Mouse (Mus musculus): ENCODE results near the gene Olfr750. TPM values are rescaled to one million over a fixed set of nuclear protein-coding genes. Genes with fewer than 3 reads are reported as not detected.

Olfr750 gene
- polyA plus RNA-seq (2012; rRNA removed) (not detected in 2 replicates), polyA plus RNA-seq (2014; fragmentation: Nextera tagmentation; extraction: Ambion mirVana) (not detected in 2 replicates)

DNA sequence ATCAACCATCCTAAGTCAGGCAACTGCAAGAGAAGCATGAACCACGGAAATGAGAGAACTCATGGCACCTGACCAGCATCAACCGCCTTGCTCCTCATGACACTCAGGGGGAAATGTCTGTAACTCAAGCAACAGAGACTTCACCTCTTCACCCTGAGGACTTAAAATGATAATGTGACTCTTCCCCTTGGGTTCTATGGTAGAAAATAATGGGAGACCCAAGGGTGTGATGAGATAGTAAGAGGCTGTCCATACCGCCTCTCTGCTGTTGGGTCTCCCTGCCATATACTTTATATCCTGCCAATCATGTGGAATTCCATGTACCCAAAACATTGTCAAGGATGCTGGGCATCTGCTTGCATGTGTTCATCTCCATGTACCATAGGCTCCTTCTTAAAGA is at the start of gene Olfr750:
Gene Olfr750, minus strand, starts transcription at position 101 of the 400 bp plus-strand sequence.
- Histone ChIP-seq H3K27ac (replicated peaks; ENCODE audit: low read depth, low read length) (no peak within 1 kb of the TSS), H3K4me1 (ENCODE audit: control insufficient read depth, insufficient read depth, low read length) (no peaks in the 10 kb centered on the region), H3K4me3 (replicated peaks; ENCODE audit: low read length) (no peak within 1 kb of the TSS), H3K36me3 (ENCODE audit: control insufficient read depth, insufficient read depth, low read length) (no peaks in the 10 kb centered on the region), H3K4me2 (replicated peaks; ENCODE audit: low read depth, low read length, severe bottlenecking) (no peak within 1 kb of the TSS), H3K9me3 (ENCODE audit: control insufficient read depth, low read length) (no peaks in the 10 kb centered on the region), H3K9ac (ENCODE audit: low read depth, low read length, severe bottlenecking) (no peak within 1 kb of the TSS), H3K27me3 (ENCODE audit: control insufficient read depth, insufficient read depth, low read length) (no peaks in the 10 kb centered on the region)
- DNase-seq (ENCODE audit: low spot score) (no peak), ATAC-seq (ENCODE audit: low FRiP score, low read depth) (no peak)
- no peak for TF ChIP-seq POLR2A (IDR thresholded peaks at IDR 0.05; ENCODE audit: borderline replicate concordance, extremely low read depth, insufficient read depth, insufficient read length)
- 84% methylated on average over 3 of the region's 3 CpGs for WGBS

DNA sequence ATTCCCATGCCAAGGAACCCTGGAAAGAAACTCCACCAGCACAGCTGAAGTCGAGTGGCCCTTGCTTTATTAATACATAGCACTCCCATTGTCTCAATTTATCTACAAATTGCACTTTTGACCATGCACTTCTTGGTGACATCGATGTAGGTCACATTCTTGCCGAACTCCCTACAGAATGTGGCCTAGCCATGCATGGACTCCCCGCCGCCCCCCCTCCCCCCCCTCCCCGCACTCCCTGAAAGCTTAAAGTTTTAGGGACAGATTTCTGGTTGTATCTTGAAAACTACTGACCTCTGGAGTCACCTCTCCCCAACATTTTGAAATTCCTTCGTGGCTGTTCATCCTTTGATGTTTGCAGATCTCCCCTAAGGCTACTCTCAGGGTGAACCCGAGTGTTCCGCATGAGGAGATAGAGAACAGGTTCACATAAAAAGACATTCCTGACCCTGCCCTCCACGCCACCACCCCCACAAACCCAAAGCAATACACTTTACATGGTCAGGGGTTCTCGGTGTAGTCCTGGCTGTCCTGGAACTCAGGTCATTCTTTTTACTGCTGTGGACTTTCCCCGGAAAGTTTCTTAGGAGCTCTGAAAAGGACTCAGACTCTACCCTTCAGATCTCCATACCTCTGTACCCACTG is 39.8 kb upstream of the Olfr750 start, which contains the start of gene Eddm3b:
Gene Eddm3b, plus strand, starts transcription at position 511 of the 645 bp plus-strand sequence.
- WGBS, result 51% methylated on average over 12 of the region's 12 CpGs
- no peak for ATAC-seq (ENCODE audit: low FRiP score, low read depth)
- no peak within 1 kb of the TSS for H3K4me2 ChIP-seq (replicated peaks; ENCODE audit: low read depth, low read length, severe bottlenecking)

DNA sequence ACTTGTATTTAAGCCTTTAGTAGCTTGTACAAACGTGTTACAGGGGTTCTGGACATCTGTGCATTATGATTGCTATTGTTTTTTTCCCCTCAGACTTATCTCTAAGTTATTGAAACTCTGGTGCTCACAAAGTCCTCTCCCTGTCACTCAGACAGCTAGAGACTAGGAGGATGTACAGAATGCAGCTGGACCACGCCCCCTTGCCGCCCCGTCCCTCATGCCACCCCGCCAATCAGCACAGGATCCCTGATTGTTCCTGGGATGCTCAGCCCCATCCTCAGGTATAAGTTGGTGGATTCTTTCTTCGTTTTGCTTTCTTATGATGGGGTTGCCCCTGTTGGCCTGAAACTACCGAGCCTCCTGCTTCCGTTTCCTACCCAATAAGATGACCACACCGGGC is 39.2 kb upstream of the Olfr750 start:
- 44% methylated on average over 9 of the region's 9 CpGs for WGBS
- H3K36me3 ChIP-seq (ENCODE audit: control insufficient read depth, insufficient read depth, low read length), result no peaks in the 10 kb centered on the region
- H3K4me3 ChIP-seq (replicated peaks; ENCODE audit: low read length), result no peak overlapping the region
- no peak for TF ChIP-seq POLR2A (IDR thresholded peaks at IDR 0.05; ENCODE audit: borderline replicate concordance, extremely low read depth, insufficient read depth, insufficient read length)
- ATAC-seq (ENCODE audit: low FRiP score, low read depth) (no peak), DNase-seq (ENCODE audit: low spot score) (no peak)
- H3K4me2 ChIP-seq (replicated peaks; ENCODE audit: low read depth, low read length, severe bottlenecking), result no peak overlapping the region
- H3K9me3 ChIP-seq (ENCODE audit: control insufficient read depth, low read length), result no peaks in the 10 kb centered on the region
- no peak overlapping the region for H3K27ac ChIP-seq (replicated peaks; ENCODE audit: low read depth, low read length)
- no peaks in the 10 kb centered on the region for H3K4me1 ChIP-seq (ENCODE audit: control insufficient read depth, insufficient read depth, low read length)
- H3K9ac ChIP-seq (ENCODE audit: low read depth, low read length, severe bottlenecking), result no peak overlapping the region
- no peaks in the 10 kb centered on the region for H3K27me3 ChIP-seq (ENCODE audit: control insufficient read depth, insufficient read depth, low read length)

More for the DNA sequence above, 39.8 kb upstream of the Olfr750 start, which contains the start of gene Eddm3b:
- H3K27me3 ChIP-seq (ENCODE audit: control insufficient read depth, insufficient read depth, low read length), result no peaks in the 10 kb centered on the region
- TF ChIP-seq POLR2A (IDR thresholded peaks at IDR 0.05; ENCODE audit: borderline replicate concordance, extremely low read depth, insufficient read depth, insufficient read length), result no peak
- no peak within 1 kb of the TSS for H3K9ac ChIP-seq (ENCODE audit: low read depth, low read length, severe bottlenecking)
- H3K9me3 ChIP-seq (ENCODE audit: control insufficient read depth, low read length), result no peaks in the 10 kb centered on the region
- H3K4me1 ChIP-seq (ENCODE audit: control insufficient read depth, insufficient read depth, low read length), result no peaks in the 10 kb centered on the region
- no peak within 1 kb of the TSS for H3K4me3 ChIP-seq (replicated peaks; ENCODE audit: low read length)
- no peak for DNase-seq (ENCODE audit: low spot score)
- H3K27ac ChIP-seq (replicated peaks; ENCODE audit: low read depth, low read length), result no peak within 1 kb of the TSS
- no peaks in the 10 kb centered on the region for H3K36me3 ChIP-seq (ENCODE audit: control insufficient read depth, insufficient read depth, low read length)

DNA sequence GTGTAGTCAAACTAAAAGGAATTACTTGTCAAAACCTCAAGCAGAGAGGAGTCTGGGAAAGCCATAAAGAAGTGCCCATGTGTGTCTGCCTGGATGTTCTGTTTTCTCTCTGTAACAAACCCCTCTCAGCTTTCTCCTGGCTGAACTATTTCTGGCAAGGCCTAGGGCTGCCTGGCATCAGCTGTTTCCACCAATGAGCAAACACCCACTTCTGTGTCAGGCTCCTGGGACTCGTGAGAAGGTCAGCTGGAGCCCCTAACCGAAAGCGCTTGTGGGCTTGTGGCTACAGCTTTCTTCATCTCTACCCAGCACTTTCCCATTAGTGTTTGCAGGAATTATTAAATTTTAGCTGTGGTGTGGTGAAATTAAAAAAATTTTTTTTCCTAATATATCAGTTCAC is 37.7 kb upstream of the Olfr750 start:
- 38% methylated on average over 3 of the region's 3 CpGs for WGBS
- Histone ChIP-seq H3K27me3 (ENCODE audit: control insufficient read depth, insufficient read depth, low read length) (no peaks in the 10 kb centered on the region), H3K27ac (replicated peaks; ENCODE audit: low read depth, low read length) (no peak overlapping the region), H3K9me3 (ENCODE audit: control insufficient read depth, low read length) (no peaks in the 10 kb centered on the region), H3K4me3 (replicated peaks; ENCODE audit: low read length) (no peak overlapping the region), H3K4me2 (replicated peaks; ENCODE audit: low read depth, low read length, severe bottlenecking) (no peak overlapping the region), H3K9ac (ENCODE audit: low read depth, low read length, severe bottlenecking) (no peak overlapping the region), H3K36me3 (ENCODE audit: control insufficient read depth, insufficient read depth, low read length) (no peaks in the 10 kb centered on the region), H3K4me1 (ENCODE audit: control insufficient read depth, insufficient read depth, low read length) (no peaks in the 10 kb centered on the region)
- no peak for TF ChIP-seq POLR2A (IDR thresholded peaks at IDR 0.05; ENCODE audit: borderline replicate concordance, extremely low read depth, insufficient read depth, insufficient read length)
- ATAC-seq (ENCODE audit: low FRiP score, low read depth) (peak; percentile 44; the same call in 1 of the 2 replicates), DNase-seq (ENCODE audit: low spot score) (peak; percentile 20)

DNA sequence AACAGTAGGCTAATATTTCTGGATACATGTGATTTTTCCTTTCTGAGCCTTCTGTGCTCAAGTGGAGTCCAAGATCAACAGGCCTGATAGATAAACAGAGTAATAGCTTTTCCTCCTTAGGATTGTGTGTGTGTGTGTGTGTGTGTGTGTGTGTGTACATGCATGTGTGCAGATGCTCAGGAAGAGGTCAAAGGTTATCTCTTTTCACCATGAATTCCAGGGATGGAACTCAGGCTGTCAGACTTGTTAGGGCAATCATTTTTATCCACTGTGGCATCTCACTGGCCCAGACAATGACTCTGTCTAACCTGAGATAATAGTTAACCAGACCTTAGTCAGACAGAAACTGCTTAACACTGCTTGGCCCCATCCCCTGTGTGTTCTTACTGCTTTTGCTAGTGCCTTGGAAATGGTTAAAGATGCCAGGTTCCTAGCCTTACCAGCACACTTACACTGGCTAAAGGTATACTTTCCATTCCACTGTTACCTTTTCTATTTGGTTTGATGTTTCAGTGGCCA is 32.3 kb upstream of the Olfr750 start:
- no peaks in the 10 kb centered on the region for H3K4me1 ChIP-seq (ENCODE audit: control insufficient read depth, insufficient read depth, low read length)
- no peak overlapping the region for H3K4me2 ChIP-seq (replicated peaks; ENCODE audit: low read depth, low read length, severe bottlenecking)
- H3K9ac ChIP-seq (ENCODE audit: low read depth, low read length, severe bottlenecking), result no peak overlapping the region
- no peaks in the 10 kb centered on the region for H3K27me3 ChIP-seq (ENCODE audit: control insufficient read depth, insufficient read depth, low read length)
- DNase-seq (ENCODE audit: low spot score) (no peak), ATAC-seq (ENCODE audit: low FRiP score, low read depth) (no peak)
- 0 out of 2 replicates have a peak, but pooled peaks cover 7% of the 10 kb centered on the region for H3K36me3 ChIP-seq (ENCODE audit: control insufficient read depth, insufficient read depth, low read length)
- no peaks in the 10 kb centered on the region for H3K9me3 ChIP-seq (ENCODE audit: control insufficient read depth, low read length)
- no peak overlapping the region for H3K27ac ChIP-seq (replicated peaks; ENCODE audit: low read depth, low read length)
- no peak overlapping the region for H3K4me3 ChIP-seq (replicated peaks; ENCODE audit: low read length)
- TF ChIP-seq POLR2A (IDR thresholded peaks at IDR 0.05; ENCODE audit: borderline replicate concordance, extremely low read depth, insufficient read depth, insufficient read length), result no peak

All from limb, embryonic 14.5 days (tissue).